Mouse (Mus musculus): ENCODE results near the gene Bpifc. TPM values are rescaled to one million over a fixed set of nuclear protein-coding genes. Genes with fewer than 3 reads are reported as not detected.

Bpifc gene
- total RNA-seq, 2 experiments from 2014 or later = not detected

DNA sequence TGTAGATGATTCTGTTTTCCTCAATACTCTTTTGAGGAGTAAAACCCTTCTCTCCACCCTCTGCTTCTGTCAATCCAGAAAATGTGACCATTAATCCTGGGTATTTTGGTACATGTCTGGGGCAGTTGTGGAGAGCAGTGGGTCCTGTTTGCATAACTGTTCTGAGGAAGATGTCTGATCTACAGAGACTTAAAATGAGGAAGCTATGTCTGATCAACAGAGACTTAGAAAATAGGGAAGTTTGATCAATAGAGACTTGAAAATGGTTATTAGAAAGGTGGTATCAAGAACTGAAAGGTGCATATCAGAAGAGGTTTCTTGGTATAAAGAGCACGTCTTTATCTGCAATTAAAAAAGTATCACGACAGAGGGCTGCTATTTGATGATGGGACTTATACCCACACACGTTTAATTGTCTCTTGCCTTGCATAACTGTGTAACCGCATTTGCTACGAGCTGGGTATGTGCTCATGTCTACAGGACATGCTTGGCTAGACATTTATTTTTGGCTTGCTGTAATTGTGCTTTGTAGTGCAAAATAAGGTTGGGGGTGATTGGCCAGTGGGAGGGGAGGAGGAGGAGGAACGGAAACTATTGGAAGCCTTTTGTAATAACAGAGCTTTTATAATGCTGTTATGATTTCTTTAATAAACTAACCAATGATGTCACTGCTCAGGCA is 59.8 kb downstream of the Bpifc start:
- no peak for DNase-seq

- no peak for DNase-seq
These were observed 63.1 kb downstream of the Bpifc start for GRCm38 (mm10) chr10:85948483-85949196.

GRCm38 (mm10) chr10:85936280-85936965 is 75.3 kb downstream of the Bpifc start:
- DNase-seq = no peak

DNA sequence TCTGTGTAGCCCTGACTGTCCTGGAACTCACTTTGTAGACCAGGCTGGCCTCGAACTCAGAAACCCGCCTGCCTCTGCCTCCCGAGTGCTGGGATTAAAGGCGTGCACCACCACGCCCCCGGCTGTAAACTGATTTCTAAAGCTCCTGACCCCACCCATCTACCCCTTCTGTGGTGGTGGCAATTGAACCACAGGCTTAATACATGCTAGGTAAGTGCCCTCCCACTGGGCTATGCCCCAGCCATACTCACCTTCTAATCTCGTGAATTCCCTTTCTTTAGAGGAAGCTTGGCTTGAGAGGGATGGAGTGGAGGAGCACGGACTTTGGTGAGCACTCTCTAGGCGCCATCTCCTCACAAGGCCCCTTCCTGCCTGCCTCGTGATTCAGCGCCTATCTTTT is 81.7 kb downstream of the Bpifc start:
- DNase-seq = no peak

DNA sequence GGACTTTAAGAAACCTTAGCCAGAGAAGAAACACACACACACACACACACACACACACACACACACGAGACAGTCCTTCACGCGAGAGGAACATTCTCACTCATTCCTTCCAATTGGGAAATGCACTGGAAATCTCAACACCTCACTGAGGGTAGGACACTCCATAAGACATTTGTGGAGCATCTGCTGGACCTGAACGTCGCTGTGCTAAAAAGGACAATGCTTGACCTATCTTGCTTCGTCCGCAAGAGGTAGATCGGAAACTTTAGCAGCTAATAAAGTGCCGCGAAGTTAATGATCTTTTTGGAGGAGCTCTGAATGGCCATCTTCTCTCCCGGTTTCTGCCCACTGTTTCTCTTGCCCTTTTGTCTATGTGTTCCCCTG is 82.5 kb downstream of the Bpifc start:
- no peak for DNase-seq

GRCm38 (mm10) chr10:85928499-85929207 is 83.0 kb downstream of the Bpifc start:
- peak; percentile 46 for DNase-seq

- DNase-seq = peak; percentile 10
These were observed 83.8 kb downstream of the Bpifc start, which contains the start of gene Ascl4 for GRCm38 (mm10) chr10:85927676-85928445. TSS of gene Ascl4 (plus strand) at chr10:85927681.

GRCm38 (mm10) chr10:85916498-85917309 is 95.0 kb downstream of the Bpifc start, which contains the start of gene Prdm4:
TSS of gene Prdm4 (minus strand) at chr10:85917142.
- peak; percentile 92 for DNase-seq

Other genes with a start within 250 kb of the Bpifc start
- 10 to 100 TPM; 17.7 to 19.5 TPM for gene Pwp1, start 182.4 kb downstream of the Bpifc start, total RNA-seq (2021)
- gene Prdm4, start 94.8 kb downstream of the Bpifc start, total RNA-seq (2021) = 10 to 100 TPM; 11.5 to 14.4 TPM
- not detected for gene Ascl4, start 84.2 kb downstream of the Bpifc start, total RNA-seq (2021)
- 10 to 100 TPM; 64.2 to 65.6 TPM for gene Rtcb, start 54.1 kb downstream of the Bpifc start, total RNA-seq (2021)
- 10 to 100 TPM in 1 of 2 experiments, 1 to 10 TPM in 1; 9.5 to 10.7 TPM for gene Fbxo7, start 10.1 kb upstream of the Bpifc start, total RNA-seq (2021)

Data from gastrocnemius, postnatal 10 days (tissue).